Mouse (Mus musculus) liver, embryonic 13.5 days (tissue): ENCODE measurements around the gene Ndufa5. TPM values are rescaled to one million over a fixed set of nuclear protein-coding genes. Genes with fewer than 3 reads are reported as not detected.

Experiments
- ATAC-seq: fragments of 200-750 bp; cut with Nextera tagmentation; 2 replicates; pipeline ENCODE4 v1.8.0; 2017; ENCODE audit warnings: low read depth, mild to moderate bottlenecking, moderate number of reproducible peaks, moderate library complexity
- DNase-seq: peaks from one replicate; pipeline ENCODE4 v3.0.0; 2022
- H3K27ac ChIP-seq: fragments of 300-500 bp; sonication (generic); 2 replicates; pipeline ENCODE4 v1.5.1; 2015; ENCODE audit warnings: moderate library complexity, mild to moderate bottlenecking, inconsistent platforms
- H3K27me3 ChIP-seq: fragments of 300-500 bp; sonication (generic); 2 replicates; pipeline ENCODE4 v1.6.1; 2015; ENCODE audit warnings: mild to moderate bottlenecking, inconsistent platforms
- H3K36me3 ChIP-seq: fragments of 300-500 bp; sonication (generic); 2 replicates; pipeline ENCODE4 v1.6.1; 2015; ENCODE audit warnings: mild to moderate bottlenecking, inconsistent platforms
- H3K4me1 ChIP-seq: fragments of 300-500 bp; sonication (generic); replicated peaks from 2 replicates; pipeline ENCODE4 v1.6.1; 2015; ENCODE audit warnings: inconsistent platforms
- H3K4me2 ChIP-seq: fragments of 300-500 bp; sonication (generic); 2 replicates; pipeline ENCODE4 v1.6.1; 2015; ENCODE audit warnings: inconsistent platforms, mild to moderate bottlenecking, moderate library complexity
- H3K4me3 ChIP-seq: fragments of 300-500 bp; sonication (generic); replicated peaks from 2 replicates; pipeline ENCODE4 v1.5.1; 2015; ENCODE audit warnings: mild to moderate bottlenecking, inconsistent platforms
- H3K9ac ChIP-seq: fragments of 300-500 bp; sonication (generic); 2 replicates; pipeline ENCODE4 v1.6.1; 2015; ENCODE audit warnings: mild to moderate bottlenecking, inconsistent platforms
- H3K9me3 ChIP-seq: fragments of 300-500 bp; sonication (generic); replicated peaks from 2 replicates; pipeline ENCODE4 v1.6.1; 2016; ENCODE audit warnings: inconsistent platforms
- WGBS: fragments of 180-500 bp; shearing (Covaris S2); methylation state at CpG from one replicate; pipeline ENCODE4 v1.1.7; 2015; ENCODE audit not compliant: insufficient replicate concordance; 5-methylcytosine and 5-hydroxymethylcytosine counted together
- polyA plus RNA-seq: library from polyadenylated mRNA; unstranded; fragments of >200 nt; fragmentation: Nextera tagmentation; extraction: Ambion mirVana; gene quantifications from 2 replicates; pipeline ENCODE4 v1.2.1, GENCODE M21; 2015

Gene Ndufa5
- polyA plus RNA-seq, 1 experiment from 2014 or later, result 279 TPM

- 52% methylated on average over 7 of the region's 7 CpGs for WGBS
- no peak overlapping the region for H3K9ac ChIP-seq
- H3K4me3 ChIP-seq, result no peak overlapping the region
- ATAC-seq (no peak), DNase-seq (no peak)
- no peak overlapping the region for H3K4me2 ChIP-seq
- no peak overlapping the region for H3K27ac ChIP-seq
- H3K4me1 ChIP-seq, result no peaks in the 10 kb centered on the region
- no peaks in the 10 kb centered on the region for H3K36me3 ChIP-seq
- H3K9me3 ChIP-seq, result no peaks in the 10 kb centered on the region
- H3K27me3 ChIP-seq, result no peaks in the 10 kb centered on the region
Observed at GRCm38 (mm10) chr6:24552046-24552445, 24.2 kb upstream of the Ndufa5 start.

- no peak for DNase-seq
- Histone ChIP-seq H3K27me3 (no peaks in the 10 kb centered on the region), H3K4me1 (no peaks in the 10 kb centered on the region), H3K27ac (no peak overlapping the region), H3K4me2 (no peak overlapping the region), H3K9me3 (no peaks in the 10 kb centered on the region), H3K9ac (no peak overlapping the region), H3K4me3 (no peak overlapping the region), H3K36me3 (no peaks in the 10 kb centered on the region)
- 29% methylated on average over 2 of the region's 2 CpGs for WGBS
- ATAC-seq, result no peak
Observed at GRCm38 (mm10) chr6:24549801-24550200, 22.0 kb upstream of the Ndufa5 start.

GRCm38 (mm10) chr6:24546716-24547420 is 19.1 kb upstream of the Ndufa5 start:
- Histone ChIP-seq H3K4me2 (no peak overlapping the region), H3K27ac (no peak overlapping the region), H3K9me3 (no peaks in the 10 kb centered on the region), H3K9ac (no peak overlapping the region), H3K4me1 (no peaks in the 10 kb centered on the region), H3K4me3 (no peak overlapping the region), H3K27me3 (no peaks in the 10 kb centered on the region), H3K36me3 (no peaks in the 10 kb centered on the region)
- 28% methylated on average over 1 of the region's 1 CpGs for WGBS
- ATAC-seq (no peak), DNase-seq (no peak)

- ATAC-seq (no peak), DNase-seq (no peak)
- Histone ChIP-seq H3K36me3 (no peaks in the 10 kb centered on the region), H3K9me3 (no peaks in the 10 kb centered on the region), H3K27ac (no peak overlapping the region), H3K9ac (no peak overlapping the region), H3K4me1 (no peaks in the 10 kb centered on the region), H3K27me3 (no peaks in the 10 kb centered on the region), H3K4me3 (no peak overlapping the region), H3K4me2 (no peak overlapping the region)
- 64% methylated on average over 6 of the region's 6 CpGs for WGBS
Observed at GRCm38 (mm10) chr6:24543119-24543591, 15.3 kb upstream of the Ndufa5 start.

GRCm38 (mm10) chr6:24542393-24542792 is 14.6 kb upstream of the Ndufa5 start:
- no peak for DNase-seq
- Histone ChIP-seq H3K4me2 (no peak overlapping the region), H3K4me1 (no peaks in the 10 kb centered on the region), H3K36me3 (no peaks in the 10 kb centered on the region), H3K27ac (no peak overlapping the region), H3K27me3 (no peaks in the 10 kb centered on the region), H3K9me3 (no peaks in the 10 kb centered on the region), H3K9ac (no peak overlapping the region), H3K4me3 (no peak overlapping the region)
- no peak for ATAC-seq

- H3K4me3 ChIP-seq, result no peak overlapping the region
- WGBS, result 43% methylated on average over 4 of the region's 4 CpGs
- H3K4me1 ChIP-seq, result no peaks in the 10 kb centered on the region
- H3K27ac ChIP-seq, result no peak overlapping the region
- no peak for DNase-seq
- H3K9ac ChIP-seq, result no peak overlapping the region
- H3K36me3 ChIP-seq, result no peaks in the 10 kb centered on the region
- no peak for ATAC-seq
- H3K9me3 ChIP-seq, result no peaks in the 10 kb centered on the region
- H3K27me3 ChIP-seq, result no peaks in the 10 kb centered on the region
- H3K4me2 ChIP-seq, result no peak overlapping the region
Observed at GRCm38 (mm10) chr6:24540106-24540505, 12.3 kb upstream of the Ndufa5 start.

- no peak overlapping the region for H3K27ac ChIP-seq
- no peaks in the 10 kb centered on the region for H3K27me3 ChIP-seq
- H3K36me3 ChIP-seq, result no peaks in the 10 kb centered on the region
- ATAC-seq (no peak), DNase-seq (no peak)
- no peaks in the 10 kb centered on the region for H3K9me3 ChIP-seq
- H3K9ac ChIP-seq, result no peak overlapping the region
- WGBS, result 72% methylated on average over 3 of the region's 3 CpGs
- H3K4me1 ChIP-seq, result no peaks in the 10 kb centered on the region
- H3K4me2 ChIP-seq, result no peak overlapping the region
- H3K4me3 ChIP-seq, result no peak overlapping the region
Observed at GRCm38 (mm10) chr6:24538435-24538834, 10.6 kb upstream of the Ndufa5 start.

GRCm38 (mm10) chr6:24532804-24533203 is 5.0 kb upstream of the Ndufa5 start:
- Histone ChIP-seq H3K36me3 (no peaks in the 10 kb centered on the region), H3K4me1 (peaks cover 12% of the 10 kb centered on the region), H3K9ac (no peak overlapping the region), H3K4me3 (no peak overlapping the region), H3K27me3 (no peaks in the 10 kb centered on the region), H3K4me2 (no peak overlapping the region), H3K9me3 (no peaks in the 10 kb centered on the region), H3K27ac (no peak overlapping the region)
- no peak for DNase-seq
- 49% methylated on average over 3 of the region's 3 CpGs for WGBS
- no peak for ATAC-seq

- Histone ChIP-seq H3K4me1 (peaks cover 24% of the 10 kb centered on the region), H3K9ac (no peak overlapping the region), H3K27ac (no peak overlapping the region), H3K4me2 (peak overlapping the region; percentile 37; the same call in 1 of the 2 replicates), H3K9me3 (no peaks in the 10 kb centered on the region), H3K27me3 (no peaks in the 10 kb centered on the region), H3K4me3 (no peak overlapping the region), H3K36me3 (no peaks in the 10 kb centered on the region)
- no peak for DNase-seq
- no peak for ATAC-seq
- WGBS, result 46% methylated on average over 11 of the region's 11 CpGs
Observed at GRCm38 (mm10) chr6:24530711-24531420, 3.1 kb upstream of the Ndufa5 start.

GRCm38 (mm10) chr6:24530166-24530565 is 2.4 kb upstream of the Ndufa5 start:
- WGBS, result 22% methylated on average over 4 of the region's 4 CpGs
- no peak overlapping the region for H3K4me3 ChIP-seq
- no peak overlapping the region for H3K9ac ChIP-seq
- peak overlapping the region; percentile 37; the same call in 1 of the 2 replicates for H3K4me2 ChIP-seq
- peaks cover 25% of the 10 kb centered on the region for H3K4me1 ChIP-seq
- ATAC-seq (no peak), DNase-seq (peak; percentile 17)
- H3K27me3 ChIP-seq, result no peaks in the 10 kb centered on the region
- no peak overlapping the region for H3K27ac ChIP-seq
- H3K9me3 ChIP-seq, result no peaks in the 10 kb centered on the region
- H3K36me3 ChIP-seq, result no peaks in the 10 kb centered on the region

GRCm38 (mm10) chr6:24528064-24528243 is 141 bp upstream of the Ndufa5 start, which contains the start of gene Asb15:
Gene Asb15, plus strand, starts transcription at chr6:24528144.
- H3K27me3 ChIP-seq, result no peaks in the 10 kb centered on the region
- H3K9ac ChIP-seq, result peak within 1 kb of the TSS; percentile 84
- H3K36me3 ChIP-seq, result peaks cover 9% of the 10 kb centered on the region; the same call in 1 of the 2 replicates
- 38% methylated on average over 2 of the region's 2 CpGs for WGBS
- H3K27ac ChIP-seq, result peak within 1 kb of the TSS; percentile 69
- H3K9me3 ChIP-seq, result no peaks in the 10 kb centered on the region
- peak within 1 kb of the TSS; percentile 80 for H3K4me2 ChIP-seq
- ATAC-seq (peak; percentile 6), DNase-seq (no peak)
- H3K4me1 ChIP-seq, result peaks cover 25% of the 10 kb centered on the region
- peak within 1 kb of the TSS; percentile 85 for H3K4me3 ChIP-seq

- peak overlapping the region; percentile 80 for H3K4me2 ChIP-seq
- WGBS, result 73% methylated on average over 3 of the region's 3 CpGs
- ATAC-seq, result no peak
- peaks cover 25% of the 10 kb centered on the region for H3K4me1 ChIP-seq
- no peaks in the 10 kb centered on the region for H3K27me3 ChIP-seq
- H3K36me3 ChIP-seq, result peaks cover 29% of the 10 kb centered on the region
- H3K9me3 ChIP-seq, result no peaks in the 10 kb centered on the region
- no peak overlapping the region for H3K27ac ChIP-seq
- DNase-seq, result no peak
- peak overlapping the region; percentile 85 for H3K4me3 ChIP-seq
- H3K9ac ChIP-seq, result no peak overlapping the region
Observed at GRCm38 (mm10) chr6:24525705-24526104, 2.1 kb downstream of the Ndufa5 start.
